Mouse (Mus musculus): ENCODE data around the gene Ppm1g. TPM values are rescaled to one million over a fixed set of nuclear protein-coding genes. Genes with fewer than 3 reads are reported as not detected.
"Not testable (repeated sequence)": the region's sequence is repeated elsewhere in the genome, so short reads cannot be mapped to it uniquely, and the experiment has no call there.

The Ppm1g gene
- polyA plus RNA-seq, 1 experiment from 2014 or later: 170 TPM

DNA sequence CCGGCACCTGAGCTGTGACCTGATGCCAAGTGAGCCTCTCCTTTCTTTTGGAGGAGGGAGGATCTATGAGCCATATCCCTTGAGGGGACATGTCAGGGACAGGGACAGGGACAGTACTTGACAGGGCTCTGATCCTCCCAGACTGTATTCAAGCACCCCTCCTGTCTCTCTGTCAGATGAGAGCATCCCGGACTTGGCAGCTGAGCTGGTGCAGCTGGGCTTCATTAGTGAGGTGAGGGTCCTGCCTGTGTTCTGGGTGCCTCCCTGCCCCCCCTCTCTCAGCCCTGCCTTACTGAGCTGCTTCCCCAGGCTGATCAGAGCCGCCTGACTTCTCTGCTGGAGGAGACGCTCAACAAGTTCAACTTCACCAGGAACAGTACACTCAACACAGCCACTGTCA is 30.2 kb upstream of the Ppm1g start:
- Histone ChIP-seq H3K4me3 (no peak overlapping the region), H3K9ac (no peak overlapping the region), H3K9me3 (no peaks in the 10 kb centered on the region), H3K4me1 (replicated peaks) (peaks cover 11% of the 10 kb centered on the region), H3K4me2 (no peak overlapping the region), H3K36me3 (peaks cover 98% of the 10 kb centered on the region), H3K27ac (replicated peaks) (no peak overlapping the region), H3K27me3 (no peaks in the 10 kb centered on the region)
- 0 out of 2 replicates have a peak, but pooled peaks have one; percentile 28 for ATAC-seq (ENCODE audit: low read depth)
- 78% methylated on average over 4 of the region's 4 CpGs for WGBS

DNA sequence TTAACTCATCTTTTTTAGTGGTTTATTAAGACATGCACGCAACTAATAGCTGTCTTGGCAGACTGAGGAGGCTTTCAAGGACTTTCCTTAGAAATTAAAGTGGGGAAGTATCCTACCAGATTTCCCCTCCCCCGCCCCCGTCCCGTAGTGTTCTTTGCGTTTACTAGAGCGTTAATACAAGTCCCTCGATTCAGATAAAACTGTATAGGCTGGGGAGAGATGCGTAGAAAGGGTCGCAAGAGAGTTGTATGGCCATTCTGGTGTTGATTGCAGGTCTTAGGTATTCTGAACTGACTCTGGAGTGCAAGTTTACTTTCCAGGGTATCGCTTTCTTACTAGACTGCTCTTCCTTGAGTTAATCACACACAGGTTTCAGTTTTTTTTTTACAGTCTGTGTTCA is 21.7 kb upstream of the Ppm1g start:
- Histone ChIP-seq H3K9me3 (no peaks in the 10 kb centered on the region), H3K9ac (peak overlapping the region; percentile 91), H3K4me1 (replicated peaks) (peaks cover 18% of the 10 kb centered on the region), H3K27ac (replicated peaks) (peak overlapping the region; percentile 97; the same call in 1 of the 2 replicates), H3K4me2 (peak overlapping the region; percentile 86), H3K4me3 (peak overlapping the region; percentile 81), H3K36me3 (peaks cover 36% of the 10 kb centered on the region), H3K27me3 (no peaks in the 10 kb centered on the region)
- no peak for ATAC-seq (ENCODE audit: low read depth)
- WGBS: 29% methylated on average over 10 of the region's 10 CpGs

DNA sequence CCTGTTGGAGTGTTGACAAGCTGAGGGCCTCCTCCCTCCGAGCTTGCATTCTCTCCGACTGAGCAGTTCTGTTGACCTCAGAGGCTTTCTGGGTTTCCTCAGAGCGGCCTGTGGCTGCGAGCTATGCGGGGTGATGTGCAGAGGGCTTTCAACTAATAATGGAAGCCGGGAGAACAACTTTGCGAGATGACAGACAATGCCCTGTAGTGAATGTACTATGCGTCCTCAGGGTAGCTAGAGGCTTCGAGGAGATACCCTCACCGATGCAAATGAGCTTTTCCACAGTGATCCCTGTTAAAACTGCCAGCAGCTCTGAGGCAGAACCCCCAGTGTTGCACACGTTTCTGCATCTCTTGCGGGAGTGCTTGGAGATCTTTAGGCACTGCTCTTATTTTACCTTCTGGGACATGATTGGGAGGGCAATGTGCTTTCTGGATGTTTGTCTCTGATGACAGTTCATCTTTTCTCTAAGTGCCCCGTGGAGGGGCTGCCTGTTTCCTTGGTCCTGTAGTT is 21.1 kb upstream of the Ppm1g start:
- ATAC-seq (ENCODE audit: low read depth): no peak; the same call in none of the 2 replicates
- WGBS: 1% methylated on average over 13 of the region's 13 CpGs
- Histone ChIP-seq H3K9me3 (no peaks in the 10 kb centered on the region), H3K4me2 (peak overlapping the region; percentile 86), H3K4me1 (replicated peaks) (peaks cover 18% of the 10 kb centered on the region), H3K27me3 (no peaks in the 10 kb centered on the region), H3K27ac (replicated peaks) (peak overlapping the region; percentile 97), H3K36me3 (peaks cover 30% of the 10 kb centered on the region), H3K4me3 (peak overlapping the region; percentile 81), H3K9ac (peak overlapping the region; percentile 91)

DNA sequence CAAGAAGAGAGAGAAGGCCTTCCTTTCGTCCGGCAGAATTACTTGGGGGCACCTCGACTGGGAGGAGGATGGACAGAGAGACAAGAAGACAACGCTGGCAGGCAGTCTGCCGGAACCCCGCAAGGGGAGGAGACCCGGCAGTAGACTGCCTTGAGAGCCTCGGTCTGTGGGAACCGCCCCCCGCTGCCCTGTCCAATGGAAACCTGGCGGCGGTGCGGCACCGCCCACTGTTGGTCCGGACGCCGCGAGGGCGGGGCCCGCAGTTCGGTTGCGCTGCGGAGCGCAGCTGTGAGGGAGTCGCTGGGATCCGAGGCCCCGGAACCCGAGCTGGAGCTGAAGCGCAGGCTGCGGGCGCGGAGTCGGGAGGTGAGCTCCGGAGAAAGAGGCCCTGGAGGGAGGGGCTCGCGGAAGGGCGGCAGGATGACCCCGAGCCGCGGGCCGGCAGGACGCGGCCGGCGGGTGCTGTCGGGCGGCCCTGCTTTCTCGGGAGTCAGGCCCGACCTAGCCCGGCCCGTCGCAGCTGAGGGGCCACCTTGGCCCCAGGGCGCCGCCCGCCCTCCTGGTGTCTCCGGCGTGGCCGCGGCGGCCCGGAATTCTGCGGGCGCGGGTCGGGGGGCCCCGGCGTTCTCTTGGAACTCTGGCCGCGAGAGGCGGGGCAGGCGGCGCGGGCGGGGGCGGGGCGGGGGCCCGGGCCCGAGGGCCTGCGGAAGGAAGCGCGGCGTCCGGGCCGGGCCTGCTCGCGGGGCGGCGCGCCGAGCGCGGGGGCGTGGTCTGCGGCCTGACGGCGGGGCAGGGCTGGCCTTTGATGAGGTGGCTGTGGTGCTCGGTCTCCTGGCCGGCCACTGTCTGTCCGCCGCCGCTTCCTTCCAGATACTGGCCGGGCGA is 20.4 kb upstream of the Ppm1g start, which contains the start of the genes Nrbp1 and Gm9970:
Gene Nrbp1 (plus strand): TSS at position 228 of the 885 bp plus-strand sequence.
Gene Gm9970 (minus strand): TSS at position 596 of the 885 bp plus-strand sequence.
- peaks cover 23% of the 10 kb centered on the region for H3K36me3 ChIP-seq
- H3K27ac ChIP-seq (replicated peaks): peak within 1 kb of the TSS; percentile 97
- 1% methylated on average over 84 of the region's 103 CpGs for WGBS
- ATAC-seq (ENCODE audit: low read depth): peak; percentile 99
- H3K9me3 ChIP-seq: no peaks in the 10 kb centered on the region
- H3K27me3 ChIP-seq: no peaks in the 10 kb centered on the region
- peak within 1 kb of the TSS; percentile 81 for H3K4me3 ChIP-seq
- peaks cover 18% of the 10 kb centered on the region for H3K4me1 ChIP-seq (replicated peaks)
- peak within 1 kb of the TSS; percentile 91 for H3K9ac ChIP-seq
- peak within 1 kb of the TSS; percentile 86 for H3K4me2 ChIP-seq

DNA sequence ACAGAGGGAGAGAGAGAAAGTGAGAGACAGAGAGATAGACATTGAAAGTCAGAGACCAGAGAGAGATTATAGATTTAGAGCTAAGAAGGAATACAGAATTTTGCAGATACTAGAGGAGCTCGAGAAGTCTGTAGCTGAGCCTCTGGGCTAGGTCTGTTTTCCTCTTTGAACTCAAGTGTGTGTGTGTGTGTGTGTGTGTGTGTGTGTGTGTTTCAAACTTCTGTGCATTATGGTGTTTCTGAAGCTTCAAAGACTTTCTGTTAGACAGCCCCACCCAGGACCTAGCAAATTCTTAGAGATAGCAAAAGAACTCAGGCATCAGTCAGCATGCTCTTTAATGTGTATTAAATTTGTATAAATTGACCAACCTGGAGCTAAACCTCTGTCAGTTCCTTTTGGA is 6.2 kb upstream of the Ppm1g start:
- no peak overlapping the region for H3K27ac ChIP-seq (replicated peaks)
- H3K9me3 ChIP-seq: no peaks in the 10 kb centered on the region
- no peak overlapping the region for H3K4me2 ChIP-seq
- no peaks in the 10 kb centered on the region for H3K36me3 ChIP-seq
- no peak for ATAC-seq (ENCODE audit: low read depth)
- no peak overlapping the region for H3K9ac ChIP-seq
- 73% methylated on average over 1 of the region's 1 CpGs for WGBS
- H3K27me3 ChIP-seq: no peaks in the 10 kb centered on the region
- H3K4me3 ChIP-seq: no peak overlapping the region
- peaks cover 7% of the 10 kb centered on the region for H3K4me1 ChIP-seq (replicated peaks)

DNA sequence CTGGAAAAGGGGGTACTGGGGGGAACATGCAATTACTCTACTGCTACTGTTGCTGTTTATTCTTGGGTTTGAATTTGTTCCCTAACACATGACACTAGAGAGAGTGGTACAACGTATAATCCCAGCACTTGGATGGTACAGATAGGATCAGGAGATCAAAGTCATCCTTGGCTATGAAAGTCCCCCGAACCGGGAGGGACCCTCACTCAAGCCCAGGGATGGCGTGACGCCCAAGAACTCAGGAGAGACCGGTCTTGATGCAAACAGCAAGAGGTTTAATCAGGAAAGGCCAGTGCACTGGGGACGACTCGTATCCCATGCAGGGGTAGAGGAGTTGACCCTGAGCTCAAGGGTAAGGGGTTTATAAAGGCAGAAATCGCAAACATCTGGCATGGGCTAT is 2.2 kb upstream of the Ppm1g start:
- Histone ChIP-seq H3K9ac (no peak overlapping the region), H3K4me3 (no peak overlapping the region), H3K27ac (replicated peaks) (no peak overlapping the region), H3K9me3 (no peaks in the 10 kb centered on the region), H3K27me3 (no peaks in the 10 kb centered on the region), H3K4me2 (no peak overlapping the region), H3K4me1 (replicated peaks) (peaks cover 29% of the 10 kb centered on the region), H3K36me3 (no peaks in the 10 kb centered on the region)
- 96% methylated on average over 9 of the region's 9 CpGs for WGBS
- ATAC-seq (ENCODE audit: low read depth): no peak

DNA sequence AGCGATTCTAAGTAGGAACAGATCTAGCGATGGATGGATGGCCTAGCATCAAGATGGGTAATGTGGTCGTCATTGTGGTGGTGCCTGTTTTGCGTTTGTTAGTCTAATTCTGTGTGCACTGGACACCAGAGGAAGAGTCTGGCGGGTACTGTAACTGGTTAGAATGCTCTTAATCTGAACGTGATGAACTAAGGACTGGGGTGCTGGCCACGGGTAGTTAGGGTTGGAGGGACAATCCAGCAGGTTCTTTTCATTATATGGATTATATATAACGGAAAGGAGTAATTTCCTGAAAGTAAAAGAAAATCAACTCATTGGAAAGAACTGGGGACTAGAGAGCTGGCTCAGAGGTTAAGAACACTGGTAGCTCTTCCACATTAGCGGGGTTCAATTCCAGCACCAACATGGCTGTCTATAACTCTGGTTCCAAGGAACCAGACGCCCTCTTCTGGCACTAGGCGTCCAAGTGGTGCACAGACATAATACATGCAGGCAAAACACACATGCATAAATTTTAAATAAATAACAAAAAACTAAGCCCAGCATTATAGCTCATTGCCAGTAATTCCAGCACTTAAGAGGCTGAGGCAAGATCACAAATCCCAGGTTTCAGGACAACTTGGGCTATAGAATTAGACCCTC is 938 bp upstream of the Ppm1g start:
- H3K27me3 ChIP-seq: no peaks in the 10 kb centered on the region
- peak overlapping the region; percentile 82 for H3K4me2 ChIP-seq
- H3K9me3 ChIP-seq: no peaks in the 10 kb centered on the region
- WGBS: 12% methylated on average over 11 of the region's 11 CpGs
- peak overlapping the region; percentile 75 for H3K4me3 ChIP-seq
- peaks cover 29% of the 10 kb centered on the region for H3K4me1 ChIP-seq (replicated peaks)
- peak overlapping the region; percentile 94 for H3K27ac ChIP-seq (replicated peaks)
- peak overlapping the region; percentile 96 for H3K9ac ChIP-seq
- peak; percentile 33; the same call in 1 of the 2 replicates for ATAC-seq (ENCODE audit: low read depth)
- H3K36me3 ChIP-seq: no peaks in the 10 kb centered on the region

DNA sequence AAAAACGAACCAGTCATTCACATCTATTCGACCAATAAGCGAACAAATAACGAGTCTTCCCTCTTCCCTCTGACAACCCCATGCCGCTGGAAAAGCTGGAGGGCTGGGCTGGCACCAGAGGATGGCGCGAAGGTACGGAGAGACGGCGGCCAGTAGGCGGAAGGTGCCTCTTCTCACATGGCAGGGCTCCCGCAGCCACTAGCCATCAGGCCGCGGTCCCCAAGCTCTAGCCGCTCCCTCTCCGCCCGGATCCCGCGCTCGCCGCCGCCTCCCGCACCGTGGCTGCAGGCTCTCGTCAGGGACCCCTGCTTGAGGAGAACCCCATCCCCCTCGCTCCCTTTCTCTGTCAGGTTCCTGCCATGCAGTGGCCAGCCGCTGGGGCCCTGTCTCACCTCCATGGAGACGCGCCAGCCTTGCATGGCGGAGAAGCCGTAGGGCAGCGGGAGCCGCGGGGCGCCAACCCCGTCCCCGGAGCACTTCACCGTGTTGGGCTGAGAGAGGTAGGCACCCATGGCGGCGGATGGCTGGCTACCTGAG is 508 bp downstream of the Ppm1g start:
- peak; percentile 78 for ATAC-seq (ENCODE audit: low read depth)
- Histone ChIP-seq H3K27ac (replicated peaks) (peak overlapping the region; percentile 94), H3K4me3 (peak overlapping the region; percentile 75), H3K4me1 (replicated peaks) (peaks cover 29% of the 10 kb centered on the region), H3K36me3 (no peaks in the 10 kb centered on the region), H3K9ac (peak overlapping the region; percentile 96), H3K9me3 (no peaks in the 10 kb centered on the region), H3K4me2 (peak overlapping the region; percentile 82), H3K27me3 (no peaks in the 10 kb centered on the region)
- under 1% methylated on average over 40 of the region's 40 CpGs for WGBS

DNA sequence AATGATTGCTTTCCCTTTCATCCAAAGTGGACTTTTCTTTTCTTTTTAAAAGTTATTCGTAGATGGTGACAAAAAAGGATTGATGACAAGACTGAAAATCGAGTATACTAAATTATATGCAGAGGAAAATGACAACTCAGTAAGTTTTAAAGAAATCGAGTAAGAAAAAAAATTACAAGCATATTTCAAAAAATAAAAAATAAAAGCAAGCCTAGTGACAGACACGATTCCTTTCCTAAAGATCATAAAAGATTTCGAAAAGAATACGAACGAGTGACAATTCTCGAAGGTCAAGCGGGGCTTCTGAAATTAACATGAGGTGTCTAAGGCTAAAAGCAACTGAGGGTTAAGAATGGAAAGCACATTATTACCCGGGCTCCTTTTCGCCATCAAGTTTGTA is 1.0 kb downstream of the Ppm1g start:
- WGBS: 2% methylated on average over 11 of the region's 11 CpGs

DNA sequence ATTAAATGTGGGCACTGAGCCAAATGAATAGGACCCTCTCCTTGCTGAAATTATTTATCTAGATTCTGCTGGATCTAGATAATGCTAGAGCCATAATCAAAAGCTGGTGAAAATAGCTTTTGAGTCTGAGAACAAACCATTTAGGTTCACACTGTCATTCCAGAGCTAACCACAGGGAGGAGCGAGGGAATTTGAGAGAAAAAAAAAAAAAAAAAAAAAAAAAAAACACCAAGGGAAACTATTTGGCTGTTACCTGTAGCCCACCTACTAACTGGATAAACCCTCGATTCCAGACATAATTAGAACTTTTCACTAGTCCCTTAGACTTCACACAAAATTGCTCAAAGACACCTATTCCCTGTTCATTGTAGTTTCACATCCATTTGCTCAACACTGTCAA is 1.4 kb downstream of the Ppm1g start:
- Histone ChIP-seq H3K4me3 (peak overlapping the region; percentile 75), H3K4me1 (replicated peaks) (peaks cover 29% of the 10 kb centered on the region), H3K4me2 (peak overlapping the region; percentile 82), H3K9me3 (no peaks in the 10 kb centered on the region), H3K9ac (peak overlapping the region; percentile 49), H3K27me3 (no peaks in the 10 kb centered on the region), H3K36me3 (no peaks in the 10 kb centered on the region), H3K27ac (replicated peaks) (no peak overlapping the region)
- no peak for ATAC-seq (ENCODE audit: low read depth)
- 8% methylated on average over 2 of the region's 2 CpGs for whole genome bisulfite sequencing

More for the DNA sequence above, 1.0 kb downstream of the Ppm1g start:
- Histone ChIP-seq H3K27me3 (no peaks in the 10 kb centered on the region), H3K27ac (replicated peaks) (peak overlapping the region; percentile 94), H3K9ac (peak overlapping the region; percentile 96), H3K4me3 (peak overlapping the region; percentile 75), H3K4me1 (replicated peaks) (peaks cover 29% of the 10 kb centered on the region), H3K4me2 (peak overlapping the region; percentile 82), H3K36me3 (no peaks in the 10 kb centered on the region), H3K9me3 (no peaks in the 10 kb centered on the region)
- no peak for ATAC-seq (ENCODE audit: low read depth)

DNA sequence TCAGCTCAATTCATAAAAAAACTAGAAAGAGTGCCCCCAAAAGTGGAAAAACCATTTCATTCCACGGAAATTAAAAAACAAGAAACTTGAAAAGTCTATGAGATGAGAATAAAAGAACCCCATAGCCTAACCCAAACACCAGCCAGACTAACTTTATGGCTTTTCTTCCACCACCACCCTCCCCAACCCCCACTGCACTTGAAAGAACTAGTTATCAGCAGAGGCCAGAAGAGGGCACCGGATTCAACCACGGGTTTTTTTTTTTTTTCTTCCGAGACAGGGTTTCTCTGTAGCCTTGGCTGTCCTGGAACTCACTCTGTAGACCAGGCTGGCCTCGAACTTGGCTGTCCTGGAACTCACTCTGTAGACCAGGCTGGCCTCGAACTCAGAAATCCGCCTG is 2.2 kb downstream of the Ppm1g start:
- Histone ChIP-seq H3K27ac (replicated peaks) (no peak overlapping the region), H3K36me3 (no peaks in the 10 kb centered on the region), H3K4me1 (replicated peaks) (peaks cover 29% of the 10 kb centered on the region), H3K9ac (no peak overlapping the region), H3K27me3 (no peaks in the 10 kb centered on the region), H3K4me3 (no peak overlapping the region), H3K9me3 (no peaks in the 10 kb centered on the region), H3K4me2 (peak overlapping the region; percentile 82; the same call in 1 of the 2 replicates)
- no peak for ATAC-seq (ENCODE audit: low read depth)
- 60% methylated on average over 7 of the region's 7 CpGs for WGBS

DNA sequence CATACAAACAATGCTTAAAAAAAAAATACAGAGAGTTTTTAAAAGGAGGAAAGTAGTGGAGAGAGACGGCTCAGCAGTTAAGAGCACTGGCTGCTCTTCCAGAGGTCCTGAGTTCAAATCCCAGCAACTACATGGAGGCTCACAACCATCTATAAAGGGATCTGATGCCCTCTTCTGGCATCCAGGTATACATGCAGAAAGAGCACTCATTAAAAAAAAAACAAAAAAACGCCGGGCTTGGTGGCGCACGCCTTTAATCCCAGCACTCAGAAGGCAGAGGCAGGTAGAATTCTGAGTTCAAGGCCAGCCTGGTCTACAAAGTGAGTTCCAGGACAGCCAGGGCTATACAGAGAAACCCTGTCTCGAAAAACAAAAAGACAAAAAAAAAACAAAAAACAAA is 3.9 kb downstream of the Ppm1g start:
- H3K9ac ChIP-seq: not testable (repeated sequence)

More for the DNA sequence above, 3.9 kb downstream of the Ppm1g start:
- H3K4me3 ChIP-seq; H3K36me3 ChIP-seq; H3K27me3 ChIP-seq; H3K9me3 ChIP-seq; H3K4me2 ChIP-seq; ATAC-seq (ENCODE audit: low read depth); H3K27ac ChIP-seq (replicated peaks): not testable (repeated sequence)
- H3K4me1 ChIP-seq (replicated peaks): peaks cover 21% of the 10 kb centered on the region
- 93% methylated on average over 6 of the region's 6 CpGs for WGBS
